Mouse (Mus musculus) erythroblast, embryonic 14.5 days (primary cell): ENCODE data around the gene Lysmd3.

Source experiments
- GATA1 ChIP-seq: IDR thresholded peaks from 2 replicates; pipeline ENCODE4 v1.6.1; 2012; ENCODE audit warnings: low read length, inconsistent platforms, mixed read lengths
- TAL1 ChIP-seq: IDR thresholded peaks from 3 replicates; pipeline ENCODE4 v1.6.1; 2012; ENCODE audit warnings: low read length, inconsistent platforms, mixed read lengths

DNA sequence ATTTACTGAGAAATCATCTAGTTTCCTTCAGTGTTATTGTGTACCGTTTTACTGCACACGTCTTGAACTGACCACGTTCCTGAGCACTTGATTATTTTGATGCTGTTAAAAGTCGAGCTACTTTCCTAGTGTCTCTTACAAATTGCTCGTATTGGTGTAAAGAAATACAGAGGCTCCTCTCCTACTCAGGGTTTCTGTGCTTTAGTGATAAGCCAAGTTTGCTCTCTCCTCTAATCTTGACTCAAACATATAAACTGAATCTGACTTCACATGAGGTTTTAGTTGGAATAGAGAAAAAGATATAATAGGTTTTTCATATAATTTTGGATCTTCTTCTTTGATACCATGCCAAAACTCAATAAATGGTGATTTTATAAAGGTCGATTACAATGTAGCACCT is 11.1 kb upstream of the Lysmd3 start:
- no peak for TF ChIP-seq TAL1
- no peak for TF ChIP-seq GATA1
